Mouse (Mus musculus) ES-E14 (cell line): ENCODE measurements around the gene BC025920.

Experiments used
- CHD2 ChIP-seq: IDR thresholded peaks from 2 replicates; pipeline ENCODE4 v1.6.1; 2014; ENCODE audit warnings: mild to moderate bottlenecking, low read depth, low read length, inconsistent platforms
- HCFC1 ChIP-seq: IDR thresholded peaks from 2 replicates; pipeline ENCODE4 v1.6.1; 2012; ENCODE audit warnings: low read length, inconsistent platforms, borderline replicate concordance; ENCODE audit not compliant: insufficient read depth
- MAFK ChIP-seq: IDR thresholded peaks from 2 replicates; pipeline ENCODE4 v1.6.1; 2014; ENCODE audit warnings: mild to moderate bottlenecking, low read depth, low read length, inconsistent platforms; ENCODE audit not compliant: insufficient read depth

GRCm38 (mm10) chr10:81570238-81570800 lies 35.8 kb upstream of the BC025920 start:
- TF ChIP-seq CHD2 (no peak), HCFC1 (no peak), MAFK (no peak)
